Mouse (Mus musculus) CH12.LX (cell line): Measurements from ENCODE around the gene 2210016L21Rik. TPM values are rescaled to one million over a fixed set of nuclear protein-coding genes. Genes with fewer than 3 reads are reported as not detected.

Source experiments
- DNase-seq: peaks from one replicate; pipeline ENCODE4 v3.0.0-alpha.2; 2013; ENCODE audit errors: extremely low read depth
- H3K27ac ChIP-seq: 2 replicates; pipeline ENCODE4 v1.5.1; 2012; ENCODE audit warnings: low read depth, mild to moderate bottlenecking, control low read depth, moderate library complexity; ENCODE audit not compliant: insufficient read depth
- H3K27me3 ChIP-seq: replicated peaks from 2 replicates; pipeline ENCODE3; 2012; ENCODE audit warnings: inconsistent platforms
- H3K36me3 ChIP-seq, 2 experiments: replicated peaks in 1 of 2; 2 replicates each; pipeline versions ENCODE3 to v1.6.1; 2012; ENCODE audit warnings: inconsistent platforms in 1 of 2, low read length in 1 of 2, mild to moderate bottlenecking in 1 of 2, mixed read lengths in 1 of 2, moderate library complexity in 1 of 2; ENCODE audit not compliant: control insufficient read depth in 1 of 2, insufficient read depth in 1 of 2
- H3K4me1 ChIP-seq, 2 experiments: 2 replicates each; pipeline ENCODE4 v1.6.1; 2012; ENCODE audit warnings: inconsistent platforms in 1 of 2, moderate library complexity in 1 of 2; ENCODE audit not compliant: insufficient read depth in 2 of 2, control insufficient read depth in 1 of 2
- H3K4me2 ChIP-seq: 2 replicates; pipeline ENCODE4 v1.6.1; 2012; ENCODE audit warnings: low read depth, mild to moderate bottlenecking, control low read depth; ENCODE audit not compliant: poor library complexity, insufficient read depth, severe bottlenecking
- H3K4me3 ChIP-seq, 3 experiments: fragments of 150-350 bp in 1 of 3; sonication (generic) in 1 of 3; replicated peaks in 1 of 3; 2 replicates each; pipeline versions ENCODE3 to v1.5.1; 2011 to 2012; ENCODE audit warnings: low read depth in 2 of 3, low read length in 2 of 3, mild to moderate bottlenecking in 2 of 3, moderate library complexity in 2 of 3, control low read depth in 1 of 3, improper control_type of control experiment in 1 of 3, inconsistent platforms in 1 of 3, mixed read lengths in 1 of 3; ENCODE audit not compliant: poor library complexity in 1 of 3
- H3K79me2 ChIP-seq: replicated peaks from 2 replicates; pipeline ENCODE4 v1.6.1; 2012; ENCODE audit warnings: mild to moderate bottlenecking, moderate library complexity; ENCODE audit not compliant: control insufficient read depth, poor library complexity, insufficient read depth, severe bottlenecking; ENCODE audit errors: extremely low read depth
- H3K9ac ChIP-seq: 2 replicates; pipeline ENCODE4 v1.6.1; 2012; ENCODE audit warnings: low read depth, mild to moderate bottlenecking, control low read depth, moderate library complexity; ENCODE audit not compliant: insufficient read depth
- H3K9me3 ChIP-seq: replicated peaks from 2 replicates; pipeline ENCODE3; 2012; ENCODE audit warnings: low read length, inconsistent platforms, mixed read lengths
- BHLHE40 ChIP-seq: IDR thresholded peaks from 2 replicates; pipeline ENCODE4 v1.6.1; 2011; ENCODE audit warnings: mild to moderate bottlenecking, low read depth, low read length, improper control_type of control experiment
- CHD1 ChIP-seq: IDR thresholded peaks from 2 replicates; pipeline ENCODE4 v1.6.1; 2012; ENCODE audit warnings: low read depth, low read length, improper control_type of control experiment, inconsistent platforms
- CHD2 ChIP-seq: IDR thresholded peaks from 2 replicates; pipeline ENCODE4 v1.6.1; 2011; ENCODE audit warnings: low read length, improper control_type of control experiment
- CTCF ChIP-seq, 2 experiments: IDR thresholded peaks in 1 of 2; conservative IDR thresholded peaks in 1 of 2; 2 replicates each; pipeline ENCODE4 v1.5.1; 2011 to 2012; ENCODE audit warnings: low read depth in 2 of 2, low read length in 2 of 2, improper control_type of control experiment in 1 of 2, inconsistent platforms in 1 of 2, mild to moderate bottlenecking in 1 of 2, moderate library complexity in 1 of 2
- E2F4 ChIP-seq: IDR thresholded peaks from 2 replicates; pipeline ENCODE4 v1.6.1; 2011; ENCODE audit warnings: low read depth, low read length, improper control_type of control experiment; ENCODE audit not compliant: insufficient replicate concordance
- ELF1 ChIP-seq: IDR thresholded peaks from 2 replicates; pipeline ENCODE4 v1.6.1; 2014; ENCODE audit warnings: low read depth, mild to moderate bottlenecking, inconsistent platforms, low read length, improper control_type of control experiment
- GABPA ChIP-seq: IDR thresholded peaks from 2 replicates; pipeline ENCODE4 v1.6.1; 2012; ENCODE audit warnings: low read depth, low read length, improper control_type of control experiment, inconsistent platforms; ENCODE audit not compliant: insufficient replicate concordance
- HCFC1 ChIP-seq: IDR thresholded peaks from 2 replicates; pipeline ENCODE4 v1.6.1; 2012; ENCODE audit warnings: low read depth, mild to moderate bottlenecking, inconsistent platforms, low read length, improper control_type of control experiment
- JUN ChIP-seq: IDR thresholded peaks from 2 replicates; pipeline ENCODE4 v1.6.1; 2011; ENCODE audit warnings: low read depth, mild to moderate bottlenecking, low read length, improper control_type of control experiment, moderate library complexity; ENCODE audit not compliant: insufficient read depth
- KAT2A ChIP-seq: IDR thresholded peaks from 2 replicates; pipeline ENCODE4 v1.6.1; 2012; ENCODE audit warnings: low read length, improper control_type of control experiment, inconsistent platforms; ENCODE audit not compliant: insufficient replicate concordance
- MAFK ChIP-seq: IDR thresholded peaks from 2 replicates; pipeline ENCODE4 v1.6.1; 2011; ENCODE audit warnings: low read length, improper control_type of control experiment; ENCODE audit not compliant: insufficient replicate concordance
- MAX ChIP-seq: IDR thresholded peaks from 2 replicates; pipeline ENCODE4 v1.6.1; 2011; ENCODE audit warnings: low read length, improper control_type of control experiment
- MAZ ChIP-seq: IDR thresholded peaks from 2 replicates; pipeline ENCODE4 v1.6.1; 2012; ENCODE audit warnings: low read depth, mild to moderate bottlenecking, inconsistent platforms, low read length, improper control_type of control experiment, moderate library complexity
- MEF2A ChIP-seq: IDR thresholded peaks from 2 replicates; pipeline ENCODE4 v1.6.1; 2014; ENCODE audit warnings: low read depth, mild to moderate bottlenecking, inconsistent platforms, low read length, improper control_type of control experiment, borderline replicate concordance
- MXI1 ChIP-seq: IDR thresholded peaks from 2 replicates; pipeline ENCODE4 v1.6.1; 2011; ENCODE audit warnings: mild to moderate bottlenecking, low read depth, low read length, improper control_type of control experiment
- MYC ChIP-seq: IDR thresholded peaks from 2 replicates; pipeline ENCODE4 v1.6.1; 2011; ENCODE audit warnings: low read depth, mild to moderate bottlenecking, improper control_type of control experiment, low read length
- NELFE ChIP-seq: IDR thresholded peaks from 2 replicates; pipeline ENCODE4 v1.6.1; 2011; ENCODE audit warnings: low read depth, low read length, improper control_type of control experiment
- NRF1 ChIP-seq: IDR thresholded peaks from 2 replicates; pipeline ENCODE4 v1.6.1; 2014; ENCODE audit warnings: low read depth, mild to moderate bottlenecking, inconsistent platforms, low read length, improper control_type of control experiment, moderate library complexity
- POLR2AphosphoS2 ChIP-seq: IDR thresholded peaks from 2 replicates; pipeline ENCODE4 v1.6.1; 2011; ENCODE audit warnings: low read depth, low read length, improper control_type of control experiment
- RAD21 ChIP-seq: IDR thresholded peaks from 2 replicates; pipeline ENCODE4 v1.6.1; 2011; ENCODE audit warnings: low read depth, mild to moderate bottlenecking, low read length, improper control_type of control experiment, moderate library complexity
- SIN3A ChIP-seq: IDR thresholded peaks from 2 replicates; pipeline ENCODE4 v1.6.1; 2012; ENCODE audit warnings: low read length, improper control_type of control experiment, inconsistent platforms
- SMC3 ChIP-seq: IDR thresholded peaks from 2 replicates; pipeline ENCODE4 v1.6.1; 2011; ENCODE audit warnings: low read depth, low read length, improper control_type of control experiment
- TBP ChIP-seq: conservative IDR thresholded peaks from 2 replicates; pipeline ENCODE4 v1.6.1; 2011; ENCODE audit warnings: low read depth, low read length, improper control_type of control experiment
- TCF12 ChIP-seq: IDR thresholded peaks from 2 replicates; pipeline ENCODE4 v1.6.1; 2014; ENCODE audit warnings: low read depth, mild to moderate bottlenecking, inconsistent platforms, low read length, improper control_type of control experiment
- UBTF ChIP-seq: IDR thresholded peaks from 2 replicates; pipeline ENCODE4 v1.6.1; 2012; ENCODE audit warnings: low read depth, mild to moderate bottlenecking, inconsistent platforms, low read length, improper control_type of control experiment, moderate library complexity
- USF1 ChIP-seq: IDR thresholded peaks from 2 replicates; pipeline ENCODE4 v1.6.1; 2014; ENCODE audit warnings: low read depth, mild to moderate bottlenecking, inconsistent platforms, low read length, improper control_type of control experiment
- USF2 ChIP-seq: conservative IDR thresholded peaks from 2 replicates; pipeline ENCODE4 v1.6.1; 2011; ENCODE audit warnings: low read depth, low read length, improper control_type of control experiment
- ZC3H11A ChIP-seq: IDR thresholded peaks from 2 replicates; pipeline ENCODE4 v1.6.1; 2012; ENCODE audit warnings: low read depth, mild to moderate bottlenecking, inconsistent platforms, low read length, improper control_type of control experiment
- ZNF384 ChIP-seq: IDR thresholded peaks from 2 replicates; pipeline ENCODE4 v1.6.1; 2012; ENCODE audit warnings: low read depth, low read length, improper control_type of control experiment, inconsistent platforms
- dilution Hi-C: fragments of 300-500 bp; cut with MboI; formaldehyde crosslinking; loops from 2 replicates; pipeline ENCODE4 v1.14.3; 2020; ENCODE audit warnings: low sequenced_read_pairs; ENCODE audit not compliant: extremely low pct_unique_long_range_greater_than_20kb, extremely low pct_ligation_motif_present
- in situ Hi-C: fragments of 300-500 bp; cut with MboI; formaldehyde crosslinking; loops from 3 replicates; pipeline ENCODE4 v1.14.3; 2019; ENCODE audit warnings: low sequenced_read_pairs, low pct_ligation_motif_present, low pct_unique_long_range_greater_than_20kb, mixed read lengths
- polyA plus RNA-seq: library from polyadenylated mRNA; unstranded; fragments of >175 nt; gene quantifications from 2 replicates; pipeline ENCODE4 v1.2.1, GENCODE M21; 2012; ENCODE audit warnings: low read depth; ENCODE audit not compliant: insufficient read length
- total RNA-seq, 2 experiments: library from RNA; depleted of rRNA; stranded (reverse); fragments of 300-350 nt in 1 of 2; fragments of >200 nt in 1 of 2; gene quantifications; 2 replicates each; pipeline ENCODE4 v1.2.3; 2012 to 2014

2210016L21Rik gene
- total and polyA plus RNA-seq, 3 experiments = 11.5 to 32.5 (median 21.6) TPM

- TF ChIP-seq KAT2A (no peak), RAD21 (peak; percentile 31), MYC (peak; percentile 90), ZNF384 (0 out of 2 replicates have a peak, but pooled peaks have one; percentile 2), USF1 (peak; percentile 52), JUN (no peak), CTCF (conservative IDR thresholded peaks at IDR 0.05 in 1 of 2, IDR thresholded peaks at IDR 0.05 in 1 of 2; ENCODE audit: low read depth in 2 of 2, low read length in 2 of 2) (peak in 1 of 2 experiments; percentile 62; a peak in 2 of 4 replicates), CHD1 (no peak), MXI1 (peak; percentile 77), USF2 (no peak), NELFE (peak; percentile 42), NRF1 (no peak), ZC3H11A (no peak), SMC3 (peak; percentile 46), ELF1 (peak; percentile 73), MAX (peak; percentile 93)
- TF ChIP-seq, all 38 proteins: peak for 22
These were observed 20.2 kb upstream of the 2210016L21Rik start (continued) for GRCm38 (mm10) chr5:114921551-114922365.

- H3K9ac ChIP-seq = peak overlapping the region; percentile 39
- dilution Hi-C loops (no loop called here), in situ Hi-C loops (loop anchor here (25.0 kb wide), 1 partner anchor 210 kb away; the partner anchor contains the start of gene Tchp)
- no peaks in the 10 kb centered on the region for H3K27me3 ChIP-seq
- no peak for DNase-seq
- peak overlapping the region in 2 of 3 experiments; percentile 4 to 42 for H3K4me3 ChIP-seq
- H3K79me2 ChIP-seq = no peaks in the 10 kb centered on the region
- H3K36me3 ChIP-seq = no peaks in the 10 kb centered on the region
- H3K4me2 ChIP-seq = peak overlapping the region; percentile 79
- no peak for TF ChIP-seq NRF1
- no peak for TF ChIP-seq BHLHE40
- TF ChIP-seq GABPA = no peak
- no peak for TF ChIP-seq MAFK
- no peak for TF ChIP-seq TCF12
- TF ChIP-seq NELFE = no peak
- TF ChIP-seq USF2 = no peak
- TF ChIP-seq HCFC1 = no peak
- no peak for TF ChIP-seq MEF2A
- no peak for TF ChIP-seq E2F4
- no peak for TF ChIP-seq UBTF
- no peak; the same call in 1 of the 2 replicates for TF ChIP-seq MXI1
- no peak for TF ChIP-seq KAT2A
- TF ChIP-seq POLR2AphosphoS2 = no peak
- TF ChIP-seq TBP = no peak
- TF ChIP-seq SIN3A = no peak
- no peak for TF ChIP-seq MAZ
- TF ChIP-seq CHD2 = no peak
- TF ChIP-seq, all 38 proteins: peak for 0
- Histone ChIP-seq H3K9me3 (no peaks in the 10 kb centered on the region), H3K4me1 (peaks cover 11 to 21% of the 10 kb centered on the region in 2 experiments), H3K27ac (no peak overlapping the region)
These were observed 19.6 kb upstream of the 2210016L21Rik start for GRCm38 (mm10) chr5:114922366-114922731.
